Mouse (Mus musculus) CH12F3 (cell line): ENCODE measurements around the gene Cit.

Experiments
- in situ Hi-C: fragments of 300-500 bp; cut with MboI; formaldehyde crosslinking; loops from 2 replicates; pipeline ENCODE4 v1.14.3; 2020; ENCODE audit warnings: low sequenced_read_pairs

Gene Cit

DNA sequence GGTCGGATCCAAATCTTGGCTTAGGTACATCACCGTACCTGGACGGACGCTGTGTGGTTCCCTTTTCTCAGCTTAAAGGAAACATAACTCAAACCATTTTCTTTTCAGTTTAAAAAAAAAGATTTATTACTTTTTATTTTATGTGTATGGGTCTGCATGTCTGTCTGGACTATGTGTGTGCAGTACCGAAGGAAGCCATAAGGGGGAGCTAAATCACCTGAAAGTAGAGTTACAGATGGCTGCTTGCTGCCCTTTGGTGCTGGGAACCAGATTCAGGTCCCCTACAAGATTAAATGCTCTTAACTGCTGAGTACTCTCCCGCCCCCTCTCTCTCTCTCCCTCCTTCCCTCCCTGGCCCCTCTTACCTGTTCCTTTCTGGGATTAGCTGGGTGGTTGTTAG, 112.1 kb downstream of the Cit start:
- in situ Hi-C loops: no loop called here

GRCm38 (mm10) chr5:115958344-115958743, 113.3 kb downstream of the Cit start:
- in situ Hi-C loops: no loop called here

DNA sequence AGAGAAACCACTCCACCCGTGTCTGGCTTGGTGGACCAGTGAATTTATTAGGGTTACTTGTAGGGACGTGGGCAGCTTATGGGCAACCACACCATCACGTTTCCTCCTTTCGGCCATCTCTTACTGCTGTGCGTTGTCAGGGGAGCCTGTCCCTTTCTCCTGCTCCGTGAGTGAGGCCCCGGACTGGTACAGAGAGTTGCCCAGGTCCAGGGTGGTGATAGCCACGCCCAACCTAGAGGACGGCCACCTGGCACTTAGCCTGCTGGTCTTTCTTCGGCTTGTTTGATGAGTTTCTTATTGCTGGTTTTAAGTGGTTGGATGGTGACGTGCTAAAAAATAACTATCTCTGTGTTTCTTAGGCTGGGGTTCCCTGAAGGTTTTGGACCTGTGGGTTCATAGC, 113.7 kb downstream of the Cit start:
- in situ Hi-C loops: no loop called here

- in situ Hi-C loops: no loop called here
These were observed 116.7 kb downstream of the Cit start for GRCm38 (mm10) chr5:115961809-115962208.

- in situ Hi-C loops: no loop called here
These were observed 126.2 kb downstream of the Cit start for GRCm38 (mm10) chr5:115971236-115971635.

DNA sequence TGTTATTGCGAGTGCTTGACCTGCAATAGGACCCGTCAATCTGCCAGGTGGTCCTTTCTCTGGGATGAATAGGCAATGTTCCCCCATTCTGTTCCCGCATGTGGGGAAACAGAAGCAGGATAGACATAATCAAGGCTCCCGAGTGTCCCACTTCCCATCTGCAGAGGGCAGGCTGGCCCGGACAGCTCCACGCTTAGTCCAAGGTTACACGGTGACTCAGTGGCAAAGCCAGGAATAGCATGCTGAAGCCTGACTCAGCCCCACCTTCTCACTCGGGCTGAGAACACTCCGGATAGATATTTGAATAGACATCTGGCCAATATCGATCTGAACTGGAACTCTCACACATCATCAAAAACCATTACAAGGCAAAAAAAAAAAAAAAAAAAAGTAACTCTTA, 130.6 kb downstream of the Cit start:
- in situ Hi-C loops: no loop called here

GRCm38 (mm10) chr5:115976446-115976845, 131.4 kb downstream of the Cit start:
- in situ Hi-C loops: no loop called here

GRCm38 (mm10) chr5:115977266-115977665, 132.2 kb downstream of the Cit start:
- in situ Hi-C loops: no loop called here

DNA sequence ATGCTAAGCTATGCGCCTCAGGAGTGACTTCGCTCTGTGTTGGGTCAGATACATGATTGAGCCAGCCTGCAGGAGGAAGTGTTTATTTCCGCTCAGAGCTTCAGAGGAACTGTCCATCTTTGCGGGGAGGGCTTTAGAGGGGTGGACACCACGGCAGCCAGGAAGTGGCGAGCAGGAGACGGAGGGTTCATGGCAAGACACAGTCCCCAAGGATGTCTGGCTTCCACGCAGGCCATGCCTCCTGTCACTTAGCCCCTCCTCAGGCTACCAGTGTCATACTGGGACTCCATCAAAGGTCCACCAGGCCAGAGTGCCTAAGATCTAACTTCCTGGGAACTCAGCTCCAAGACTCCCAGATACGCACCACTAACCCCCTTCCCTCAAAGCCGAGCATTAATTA, 132.7 kb downstream of the Cit start:
- in situ Hi-C loops: no loop called here

DNA sequence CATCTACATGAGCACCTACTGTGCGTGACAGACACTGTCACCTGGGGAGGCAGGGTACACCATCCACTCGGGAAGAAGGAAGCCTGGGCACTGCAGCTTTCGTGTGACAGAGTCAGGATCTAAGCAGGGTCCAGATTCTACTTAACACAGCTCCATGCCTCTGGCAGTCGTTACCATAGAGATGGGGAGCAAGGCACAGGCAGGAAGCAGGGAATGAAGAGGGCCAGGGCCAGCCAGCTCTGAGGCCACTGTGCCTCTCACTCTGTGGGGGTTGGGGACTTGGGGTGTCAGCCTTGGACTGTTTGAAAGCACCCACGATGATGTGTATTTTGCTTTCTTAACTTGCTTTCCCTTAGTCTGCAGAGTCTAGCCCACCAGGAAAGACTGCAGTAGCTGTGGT, 133.2 kb downstream of the Cit start:
- in situ Hi-C loops: no loop called here

- in situ Hi-C loops: no loop called here
These were observed 134.1 kb downstream of the Cit start for GRCm38 (mm10) chr5:115979134-115979696.

DNA sequence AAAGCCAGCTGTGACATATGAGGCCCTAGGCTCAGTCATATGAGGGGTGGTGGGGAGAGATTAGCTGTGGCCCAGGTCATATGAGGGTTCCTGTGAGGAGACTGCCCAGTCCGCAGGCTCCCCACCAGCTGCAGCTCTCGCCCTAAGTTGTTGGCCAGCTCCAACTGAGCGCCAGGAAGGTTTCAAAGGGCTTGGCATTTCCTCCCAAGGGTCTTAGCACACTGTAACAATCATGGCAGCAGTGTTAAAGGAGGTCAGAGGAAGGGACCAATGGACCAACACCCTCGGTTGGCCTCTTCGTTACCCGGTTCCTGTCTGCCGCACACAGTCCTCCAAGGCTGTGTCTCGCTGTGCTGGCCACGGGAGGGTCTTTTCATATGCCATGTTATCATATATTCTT, 135.5 kb downstream of the Cit start:
- in situ Hi-C loops: no loop called here

GRCm38 (mm10) chr5:115982671-115983373, 137.7 kb downstream of the Cit start:
- in situ Hi-C loops: no loop called here

DNA sequence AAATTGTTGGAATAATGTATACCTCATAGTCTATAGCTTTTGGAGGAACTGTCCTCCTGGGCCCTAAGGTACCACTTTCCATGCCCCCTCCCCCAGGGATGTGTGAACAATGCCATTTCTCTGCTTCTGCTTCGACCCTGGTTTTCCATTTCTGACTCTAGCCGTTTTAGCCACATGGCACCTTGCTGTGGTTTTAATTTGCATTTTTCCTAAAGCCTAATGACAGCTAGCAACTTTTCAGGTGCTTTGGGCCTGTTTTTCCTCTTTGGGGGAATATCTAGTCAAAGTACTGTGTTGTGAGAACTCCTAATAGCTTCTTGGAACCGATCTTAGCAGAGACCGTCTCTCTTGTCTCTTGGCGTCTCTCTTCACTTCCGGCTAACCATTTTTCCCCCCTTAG, 139.3 kb downstream of the Cit start:
- in situ Hi-C loops: no loop called here

DNA sequence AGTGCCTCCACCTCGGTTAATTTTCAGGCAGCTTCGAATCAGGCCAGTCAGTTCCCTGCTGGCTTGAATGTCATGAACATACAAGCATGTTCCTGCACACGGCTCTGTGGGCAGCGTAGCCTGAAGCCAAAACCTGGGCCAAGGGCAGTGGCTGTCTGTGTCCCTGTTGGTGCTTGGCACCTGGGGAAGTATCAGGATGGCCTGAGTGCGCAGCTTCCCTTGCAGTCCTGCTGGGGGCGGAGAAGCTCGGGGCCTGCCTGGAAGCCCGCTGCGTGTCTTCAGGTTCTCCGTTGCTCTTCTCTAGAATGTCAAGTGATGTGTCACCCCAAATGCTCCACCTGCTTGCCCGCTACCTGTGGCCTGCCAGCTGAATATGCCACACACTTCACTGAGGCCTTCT, 140.0 kb downstream of the Cit start:
- in situ Hi-C loops: no loop called here

- in situ Hi-C loops: no loop called here
These were observed 142.2 kb downstream of the Cit start for GRCm38 (mm10) chr5:115987284-115987683.

DNA sequence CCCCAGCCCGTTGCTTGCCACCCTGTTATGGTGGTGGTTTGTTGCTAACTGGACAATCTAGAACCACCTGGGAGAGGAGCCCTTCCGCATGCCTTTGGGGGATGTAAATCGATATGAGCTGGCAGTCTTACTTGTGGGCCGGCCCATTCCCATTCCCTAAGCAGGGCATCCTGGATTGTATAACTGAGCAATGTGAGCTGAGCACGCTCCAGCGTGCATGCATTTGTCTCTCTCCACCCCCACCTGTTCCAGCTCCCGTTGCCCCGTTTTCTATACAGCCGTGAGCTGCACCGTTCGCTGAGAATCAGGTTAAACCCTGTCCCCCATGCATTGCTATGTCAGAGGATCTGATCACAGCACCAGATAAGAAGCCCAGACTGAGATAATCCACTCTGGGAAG, 146.6 kb downstream of the Cit start:
- in situ Hi-C loops: no loop called here

DNA sequence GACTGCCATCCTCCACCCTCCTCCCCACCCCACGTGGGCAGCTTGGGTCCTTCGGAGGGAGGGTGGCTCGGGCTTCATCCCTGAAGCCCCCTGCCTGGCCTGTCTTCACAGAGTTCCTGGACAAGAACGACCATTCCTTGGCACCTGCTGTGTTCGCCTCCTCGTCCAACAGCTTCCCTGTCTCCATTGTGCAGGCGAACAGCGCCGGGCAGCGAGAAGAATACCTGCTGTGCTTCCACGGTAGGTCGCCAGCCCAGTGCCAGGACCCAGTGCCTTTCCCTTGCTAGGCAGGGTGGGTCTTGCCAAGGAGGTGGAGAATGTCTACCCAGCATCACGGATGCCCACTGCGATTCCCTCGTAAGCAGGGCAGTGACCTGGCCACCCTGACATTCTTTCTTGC, 149.0 kb downstream of the Cit start:
- in situ Hi-C loops: no loop called here

- in situ Hi-C loops: no loop called here
These were observed 152.3 kb downstream of the Cit start for GRCm38 (mm10) chr5:115997376-115997775.

DNA sequence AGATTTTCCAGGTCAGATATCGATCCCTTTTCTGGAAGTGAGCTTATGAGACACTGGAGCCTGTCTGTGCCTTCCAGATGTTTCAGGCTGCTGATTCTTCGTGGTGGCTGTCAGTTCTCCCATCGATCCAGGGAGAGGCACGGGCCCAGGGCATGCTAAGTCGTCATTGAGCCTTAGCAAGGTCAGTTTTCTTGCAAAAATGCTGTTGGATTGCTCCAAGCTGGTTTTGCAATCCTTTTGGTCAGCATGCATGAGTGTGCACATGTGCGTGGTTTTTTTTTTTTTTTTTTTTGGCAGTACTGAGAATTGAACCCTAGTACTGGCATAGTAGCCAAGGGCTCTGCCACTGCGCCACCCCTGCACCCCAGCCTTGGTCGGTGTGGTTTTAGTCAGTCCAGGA, 158.1 kb downstream of the Cit start:
- in situ Hi-C loops: no loop called here

GRCm38 (mm10) chr5:116003825-116004224, 158.7 kb downstream of the Cit start:
- in situ Hi-C loops: no loop called here

DNA sequence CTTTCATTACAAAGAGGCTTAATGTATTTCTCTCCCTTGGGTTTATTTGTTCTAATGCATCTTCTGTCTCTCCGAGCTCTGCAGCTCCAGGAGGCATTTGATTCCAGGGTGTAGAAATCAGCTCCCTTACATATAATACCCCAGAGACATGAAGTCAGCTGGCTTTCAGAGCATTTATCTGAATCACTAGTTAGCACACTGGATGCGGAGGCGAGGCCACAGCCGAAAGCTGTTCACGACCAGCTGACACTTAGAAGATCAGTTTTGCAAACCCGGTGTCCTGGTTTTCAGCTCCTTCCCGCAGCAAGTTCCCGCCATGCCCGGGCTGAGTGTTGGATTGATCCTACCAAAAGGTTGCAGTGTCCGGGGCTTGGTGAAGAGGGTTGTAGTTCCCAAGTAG, 159.2 kb downstream of the Cit start:
- in situ Hi-C loops: no loop called here
